Mouse (Mus musculus) heart, embryonic 11.5 days (tissue): ENCODE data around the gene 4933415A04Rik. TPM values are rescaled to one million over a fixed set of nuclear protein-coding genes. Genes with fewer than 3 reads are reported as not detected.

Experiments
- ATAC-seq: fragments of 200-750 bp; cut with Nextera tagmentation; replicated peaks from 2 replicates; pipeline ENCODE4 v1.8.0; 2017; ENCODE audit warnings: moderate library complexity; ENCODE audit not compliant: insufficient number of reproducible peaks, low FRiP score, low TSS enrichment
- H3K27ac ChIP-seq: fragments of 300-500 bp; sonication (generic); 2 replicates; pipeline ENCODE4 v1.5.1; 2014; ENCODE audit warnings: mild to moderate bottlenecking, low read depth, low read length
- H3K27me3 ChIP-seq: fragments of 300-500 bp; sonication (generic); 2 replicates; pipeline ENCODE4 v1.6.1; 2014; ENCODE audit warnings: mild to moderate bottlenecking, low read length, mixed read lengths; ENCODE audit not compliant: control insufficient read depth, insufficient read depth
- H3K36me3 ChIP-seq: fragments of 300-500 bp; sonication (generic); 2 replicates; pipeline ENCODE4 v1.6.1; 2014; ENCODE audit warnings: mild to moderate bottlenecking, low read length, moderate library complexity, mixed read lengths; ENCODE audit not compliant: control insufficient read depth, insufficient read depth
- H3K4me1 ChIP-seq: fragments of 300-500 bp; sonication (generic); 2 replicates; pipeline ENCODE4 v1.6.1; 2014; ENCODE audit warnings: low read length; ENCODE audit not compliant: control insufficient read depth, insufficient read depth
- H3K4me2 ChIP-seq: fragments of 300-500 bp; sonication (generic); 2 replicates; pipeline ENCODE4 v1.6.1; 2014; ENCODE audit warnings: mild to moderate bottlenecking, moderate library complexity
- H3K4me3 ChIP-seq: fragments of 300-500 bp; sonication (generic); 2 replicates; pipeline ENCODE4 v1.5.1; 2014; ENCODE audit warnings: low read depth, low read length
- H3K9ac ChIP-seq: fragments of 300-500 bp; sonication (generic); 2 replicates; pipeline ENCODE4 v1.6.1; 2014; ENCODE audit warnings: mild to moderate bottlenecking, low read depth, low read length, moderate library complexity
- H3K9me3 ChIP-seq: fragments of 300-500 bp; sonication (generic); replicated peaks from 2 replicates; pipeline ENCODE4 v1.6.1; 2016; ENCODE audit warnings: low read length; ENCODE audit not compliant: control insufficient read depth
- WGBS: fragments of 180-500 bp; shearing (Covaris S2); extraction: QIAGEN DNeasy Blood & Tissue Kit; methylation state at CpG from one replicate; pipeline ENCODE4 v1.1.7; 2014; ENCODE audit not compliant: insufficient replicate concordance; 5-methylcytosine and 5-hydroxymethylcytosine counted together
- polyA plus RNA-seq: library from polyadenylated mRNA; unstranded; fragments of >200 nt; fragmentation: Nextera tagmentation; extraction: Ambion mirVana; gene quantifications from 2 replicates; pipeline ENCODE4 v1.2.1, GENCODE M21; 2014

The 4933415A04Rik gene
- polyA plus RNA-seq, 1 experiment from 2014 or later = 4.6 TPM

- no peak overlapping the region for H3K4me2 ChIP-seq
- no peaks in the 10 kb centered on the region for H3K27me3 ChIP-seq
- H3K9me3 ChIP-seq = no peaks in the 10 kb centered on the region
- WGBS = 84% methylated on average over 9 of the region's 9 CpGs
- no peak overlapping the region for H3K27ac ChIP-seq
- H3K4me1 ChIP-seq = peaks cover 32% of the 10 kb centered on the region
- no peaks in the 10 kb centered on the region for H3K36me3 ChIP-seq
- no peak overlapping the region for H3K9ac ChIP-seq
- H3K4me3 ChIP-seq = no peak overlapping the region
- ATAC-seq = no peak
Observed at GRCm38 (mm10) chr11:43631645-43632044, 44.8 kb downstream of the 4933415A04Rik start.

DNA sequence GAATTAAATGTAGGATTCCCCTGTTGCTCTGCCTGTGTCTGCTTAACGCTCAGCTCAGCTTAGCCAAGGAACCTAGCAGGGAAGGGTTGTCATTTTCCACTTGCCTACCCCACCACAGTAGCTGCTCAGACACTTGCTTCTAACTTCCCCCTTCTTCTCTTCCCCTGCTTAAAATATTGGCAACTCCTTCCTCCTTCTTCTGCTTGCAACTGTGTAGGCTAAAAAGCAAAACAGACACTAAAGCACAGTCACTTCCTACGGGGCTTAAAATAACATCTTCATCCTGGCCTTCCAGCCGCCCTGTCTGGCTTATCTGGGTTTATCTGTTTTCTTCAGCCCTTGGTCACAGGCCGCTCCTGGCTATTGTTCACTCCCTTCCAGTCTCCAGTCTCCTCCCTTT lies 45.7 kb downstream of the 4933415A04Rik start:
- H3K4me3 ChIP-seq = no peak overlapping the region
- peaks cover 23% of the 10 kb centered on the region for H3K4me1 ChIP-seq
- H3K27ac ChIP-seq = peak overlapping the region; percentile 29
- WGBS = 16% methylated on average over 4 of the region's 4 CpGs
- H3K9me3 ChIP-seq = no peaks in the 10 kb centered on the region
- no peaks in the 10 kb centered on the region for H3K36me3 ChIP-seq
- 0 out of 2 replicates have a peak overlapping the region, but pooled peaks have one; percentile 54 for H3K9ac ChIP-seq
- no peak overlapping the region for H3K4me2 ChIP-seq
- H3K27me3 ChIP-seq = no peaks in the 10 kb centered on the region
- ATAC-seq = no peak

DNA sequence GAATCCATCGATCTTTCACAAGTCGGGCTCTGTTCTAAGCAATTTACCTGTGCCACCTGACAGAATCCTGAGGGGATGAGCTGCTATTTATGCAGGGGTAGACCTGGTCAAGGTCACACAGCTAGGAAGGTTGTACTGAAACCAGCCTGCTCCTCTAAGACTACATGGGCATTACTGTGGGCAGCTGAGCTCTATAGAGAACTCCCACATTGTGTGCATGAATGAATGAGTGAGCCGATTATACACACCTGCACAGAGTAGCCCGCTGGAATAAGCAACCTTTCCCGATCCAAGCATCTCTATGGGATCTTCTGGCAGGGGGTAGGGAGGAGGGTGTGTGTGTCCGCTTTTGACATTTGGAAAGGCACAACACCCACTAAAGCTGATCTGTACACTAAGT lies 46.3 kb downstream of the 4933415A04Rik start:
- 76% methylated on average over 6 of the region's 6 CpGs for WGBS
- H3K4me1 ChIP-seq = peaks cover 19% of the 10 kb centered on the region
- no peak overlapping the region for H3K9ac ChIP-seq
- H3K36me3 ChIP-seq = no peaks in the 10 kb centered on the region
- no peak for ATAC-seq
- H3K4me3 ChIP-seq = no peak overlapping the region
- no peaks in the 10 kb centered on the region for H3K9me3 ChIP-seq
- peak overlapping the region; percentile 54 for H3K27ac ChIP-seq
- H3K4me2 ChIP-seq = no peak overlapping the region
- no peaks in the 10 kb centered on the region for H3K27me3 ChIP-seq

GRCm38 (mm10) chr11:43633658-43634401 lies 47.0 kb downstream of the 4933415A04Rik start:
- Histone ChIP-seq H3K9ac (no peak overlapping the region), H3K27me3 (no peaks in the 10 kb centered on the region), H3K9me3 (no peaks in the 10 kb centered on the region), H3K4me1 (peaks cover 18% of the 10 kb centered on the region), H3K27ac (peak overlapping the region; percentile 54), H3K4me3 (no peak overlapping the region), H3K36me3 (no peaks in the 10 kb centered on the region), H3K4me2 (peak overlapping the region; percentile 25)
- ATAC-seq = peak; percentile 71
- 12% methylated on average over 19 of the region's 19 CpGs for WGBS

- Histone ChIP-seq H3K9ac (no peak overlapping the region), H3K4me2 (no peak overlapping the region), H3K36me3 (no peaks in the 10 kb centered on the region), H3K9me3 (no peaks in the 10 kb centered on the region), H3K4me3 (no peak overlapping the region), H3K27ac (no peak overlapping the region), H3K27me3 (no peaks in the 10 kb centered on the region), H3K4me1 (peaks cover 18% of the 10 kb centered on the region)
- ATAC-seq = no peak
- WGBS = 70% methylated on average over 4 of the region's 4 CpGs
Observed at GRCm38 (mm10) chr11:43636761-43637160, 49.9 kb downstream of the 4933415A04Rik start.

- no peak overlapping the region for H3K9ac ChIP-seq
Observed at GRCm38 (mm10) chr11:43638486-43638885, 51.6 kb downstream of the 4933415A04Rik start.

More at GRCm38 (mm10) chr11:43638486-43638885, 51.6 kb downstream of the 4933415A04Rik start:
- Histone ChIP-seq H3K36me3 (no peaks in the 10 kb centered on the region), H3K4me1 (peaks cover 8% of the 10 kb centered on the region), H3K4me3 (no peak overlapping the region), H3K4me2 (no peak overlapping the region), H3K27me3 (no peaks in the 10 kb centered on the region), H3K9me3 (no peaks in the 10 kb centered on the region), H3K27ac (no peak overlapping the region)
- ATAC-seq = no peak
- WGBS = 91% methylated on average over 3 of the region's 3 CpGs

Other genes starting within 250 kb of the 4933415A04Rik start
- gene Pttg1, start 160.8 kb upstream of the 4933415A04Rik start, polyA plus RNA-seq = 112 and 119 TPM in 2 replicates
- 39.2 and 42.1 TPM in 2 replicates for gene Slu7, start 153.3 kb upstream of the 4933415A04Rik start, polyA plus RNA-seq
- 1.3 and 1.6 TPM in 2 replicates for gene C1qtnf2, start 112.8 kb upstream of the 4933415A04Rik start, polyA plus RNA-seq
- 23.2 and 25.1 TPM in 2 replicates for gene Ccnjl, start 58.3 kb upstream of the 4933415A04Rik start, polyA plus RNA-seq
- gene Fabp6, start 14.5 kb downstream of the 4933415A04Rik start, polyA plus RNA-seq = not detected in 2 replicates
- gene Pwwp2a, start 95.0 kb downstream of the 4933415A04Rik start, polyA plus RNA-seq = 24.8 and 30.1 TPM in 2 replicates
- gene Ttc1, start 161.0 kb downstream of the 4933415A04Rik start, polyA plus RNA-seq = 57.5 and 58.8 TPM in 2 replicates